Mouse (Mus musculus) skeletal muscle tissue, adult 2 months (tissue): ENCODE data around the gene Serpinb6d.

Source experiments
- DNase-seq: peaks from one replicate; pipeline ENCODE4 v3.0.0-alpha.2; 2012; ENCODE audit warnings: low read depth, low spot score

The Serpinb6d gene

GRCm38 (mm10) chr13:33661105-33661504 is at the start of gene Serpinb6d:
Gene Serpinb6d (plus strand): TSS chr13:33661405.
- no peak for DNase-seq

- DNase-seq: no peak
These were observed 38.3 kb upstream of the Serpinb6d start for GRCm38 (mm10) chr13:33622921-33623320.

GRCm38 (mm10) chr13:33642540-33642939 is 18.7 kb upstream of the Serpinb6d start:
- DNase-seq: no peak

DNA sequence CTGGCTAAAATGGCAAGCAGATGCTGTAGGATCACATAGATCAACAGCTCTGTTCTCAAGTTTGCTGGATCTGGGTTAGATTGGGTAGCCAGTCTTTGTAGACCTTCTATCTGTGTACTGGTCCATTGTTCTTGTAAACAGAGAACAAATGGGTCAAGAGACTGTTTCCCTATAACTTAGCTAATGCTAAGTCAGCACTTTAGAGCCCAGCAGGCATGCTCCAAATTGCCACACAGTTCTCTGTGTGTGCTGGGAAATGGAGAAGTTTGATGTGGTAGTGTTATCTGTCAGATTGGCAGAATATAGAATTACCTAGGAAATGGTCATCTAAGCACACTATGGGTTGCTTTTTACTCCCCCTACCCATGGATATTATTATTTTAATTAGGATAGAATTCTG is 1.3 kb downstream of the Serpinb6d start:
- no peak for DNase-seq

DNA sequence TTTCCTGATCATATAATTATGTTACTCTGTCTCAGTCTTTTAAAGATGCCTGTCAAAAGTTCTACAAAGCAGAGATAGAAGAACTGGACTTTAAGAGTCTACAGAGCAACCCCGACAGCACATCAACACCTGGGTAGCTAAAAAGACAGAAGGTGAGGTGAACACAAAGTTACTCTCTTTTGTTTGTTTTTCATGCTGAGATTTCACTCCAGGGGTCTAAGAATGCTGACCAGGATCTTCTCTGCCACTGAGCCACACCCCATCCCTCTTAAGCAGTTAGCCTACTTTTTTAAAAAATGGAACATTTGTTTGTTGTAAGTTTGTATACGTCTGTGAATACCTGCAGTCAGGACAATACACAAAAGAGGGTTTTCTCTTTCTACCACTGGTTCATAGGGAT is 59.1 kb downstream of the Serpinb6d start:
- no peak for DNase-seq
